Mouse (Mus musculus): ENCODE results near the gene Ppp1r14d. TPM values are rescaled to one million over a fixed set of nuclear protein-coding genes. Genes with fewer than 3 reads are reported as not detected.

The Ppp1r14d gene
- 0.34 and 0.52 TPM in 2 replicates for polyA plus RNA-seq (2012; rRNA removed)

DNA sequence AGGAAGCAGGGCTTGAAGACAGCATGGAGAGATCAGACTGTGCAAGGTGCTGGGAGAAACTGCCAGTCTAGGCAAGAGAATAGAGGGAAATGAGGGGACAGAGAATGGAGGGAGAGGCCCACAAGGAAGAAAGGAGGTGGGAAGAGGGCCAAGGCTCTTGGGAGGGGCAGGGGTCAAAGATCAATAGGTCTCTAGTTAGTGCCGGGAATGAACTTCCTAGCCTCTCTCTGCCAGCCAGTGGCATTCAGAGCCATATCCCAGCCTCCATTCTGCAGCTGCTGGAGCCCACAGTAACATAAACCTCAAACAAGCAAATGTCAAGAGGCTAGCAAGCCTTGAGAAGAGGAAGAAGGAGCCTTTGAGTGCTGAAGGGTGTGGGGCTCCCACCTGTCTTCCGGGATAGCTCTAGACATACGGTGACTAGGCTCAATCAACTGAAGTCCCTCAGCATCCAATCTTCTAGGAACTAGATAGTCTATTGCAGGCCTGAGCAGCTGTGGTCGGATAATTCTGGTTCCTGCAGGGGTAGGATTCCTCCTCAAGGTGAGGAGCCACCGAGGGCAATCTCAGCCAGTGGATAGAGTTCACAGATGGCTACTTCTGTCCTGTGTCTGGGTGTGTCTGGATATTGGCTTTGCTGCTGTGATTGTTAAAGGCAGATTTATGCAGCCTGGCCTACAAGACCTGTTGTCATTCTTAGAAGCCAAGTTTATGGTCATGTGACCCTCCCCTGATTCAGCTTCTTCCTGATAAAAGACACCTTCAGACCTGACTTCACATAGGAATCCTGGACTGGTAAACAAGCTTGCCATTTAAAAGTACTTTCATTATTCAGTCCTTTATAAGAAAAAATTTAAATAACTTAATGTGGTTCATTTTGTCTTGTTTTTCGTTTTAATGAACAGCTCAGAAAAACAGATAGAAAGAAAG lies at the start of gene Ppp1r14d:
Ppp1r14d (minus strand) TSS at position 132 of the 930 bp plus-strand sequence.
- Histone ChIP-seq H3K4me1 (ENCODE audit: control insufficient read depth, insufficient read depth, low read length) (no peaks in the 10 kb centered on the region), H3K27me3 (ENCODE audit: control insufficient read depth, insufficient read depth, low read length) (no peaks in the 10 kb centered on the region), H3K36me3 (ENCODE audit: control insufficient read depth, insufficient read depth, low read length) (no peaks in the 10 kb centered on the region), H3K27ac (ENCODE audit: control insufficient read depth, insufficient read depth, low read depth, low read length) (no peak within 1 kb of the TSS), H3K4me3 (ENCODE audit: control insufficient read depth, low read depth, low read length) (no peak within 1 kb of the TSS)
- TF ChIP-seq CTCF (IDR thresholded peaks at IDR 0.05; ENCODE audit: control insufficient read depth, insufficient read depth, insufficient replicate concordance, low read depth, low read length) (no peak), POLR2A (IDR thresholded peaks at IDR 0.05; ENCODE audit: control insufficient read depth, low read depth, low read length) (no peak)

DNA sequence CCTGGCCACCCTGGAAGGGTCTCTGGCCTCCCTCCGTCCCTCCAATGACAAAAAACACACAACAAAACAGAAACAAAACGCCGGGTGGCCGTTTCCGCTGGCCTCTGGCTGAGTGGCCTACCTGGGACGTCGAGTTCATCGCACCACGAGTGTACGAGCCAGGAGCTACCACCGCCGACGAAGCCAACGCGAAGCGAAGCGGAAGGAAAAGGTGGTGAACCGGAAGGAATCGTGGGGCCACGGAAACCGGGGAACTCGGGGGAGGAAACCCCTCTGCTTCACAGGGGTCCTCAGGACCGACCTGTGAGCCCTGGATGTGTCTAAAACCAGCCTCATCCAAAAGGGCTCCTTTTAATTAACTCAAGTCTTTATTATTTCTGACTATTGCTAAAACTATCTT lies 48.1 kb upstream of the Ppp1r14d start:
- TF ChIP-seq POLR2A (IDR thresholded peaks at IDR 0.05; ENCODE audit: control insufficient read depth, low read depth, low read length) (peak; percentile 96), CTCF (IDR thresholded peaks at IDR 0.05; ENCODE audit: control insufficient read depth, insufficient read depth, insufficient replicate concordance, low read depth, low read length) (no peak)
- H3K36me3 ChIP-seq (ENCODE audit: control insufficient read depth, insufficient read depth, low read length) = no peaks in the 10 kb centered on the region
- peak overlapping the region; percentile 79 for H3K27ac ChIP-seq (ENCODE audit: control insufficient read depth, insufficient read depth, low read depth, low read length)
- H3K4me1 ChIP-seq (ENCODE audit: control insufficient read depth, insufficient read depth, low read length) = peaks cover 5% of the 10 kb centered on the region; the same call in 1 of the 2 replicates
- H3K4me3 ChIP-seq (ENCODE audit: control insufficient read depth, low read depth, low read length) = peak overlapping the region; percentile 93
- H3K27me3 ChIP-seq (ENCODE audit: control insufficient read depth, insufficient read depth, low read length) = no peaks in the 10 kb centered on the region

DNA sequence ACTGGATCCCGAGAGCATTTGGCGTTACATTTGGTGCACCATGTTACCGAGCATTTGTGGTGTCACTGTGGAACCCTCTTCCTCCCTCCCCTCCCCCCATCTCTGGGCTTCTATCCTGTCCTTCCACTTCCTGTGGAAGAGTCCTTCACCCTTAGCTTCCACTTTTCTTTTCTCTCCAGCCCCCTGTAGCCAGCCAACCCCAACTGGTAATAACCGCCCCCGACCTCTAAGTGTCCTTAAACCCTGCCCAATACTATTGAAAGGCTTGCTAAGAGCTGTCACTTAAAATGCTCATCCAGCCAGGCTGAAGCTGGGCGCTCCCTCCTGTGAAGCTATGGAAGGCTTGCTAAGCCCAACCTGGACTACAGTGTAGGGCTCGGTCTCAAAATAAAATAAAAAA lies 47.2 kb upstream of the Ppp1r14d start:
- Histone ChIP-seq H3K4me1 (ENCODE audit: control insufficient read depth, insufficient read depth, low read length) (peaks cover 5% of the 10 kb centered on the region; the same call in 1 of the 2 replicates), H3K27me3 (ENCODE audit: control insufficient read depth, insufficient read depth, low read length) (no peaks in the 10 kb centered on the region)
- no peak for TF ChIP-seq CTCF (IDR thresholded peaks at IDR 0.05; ENCODE audit: control insufficient read depth, insufficient read depth, insufficient replicate concordance, low read depth, low read length)
- TF ChIP-seq POLR2A (IDR thresholded peaks at IDR 0.05; ENCODE audit: control insufficient read depth, low read depth, low read length) = no peak

DNA sequence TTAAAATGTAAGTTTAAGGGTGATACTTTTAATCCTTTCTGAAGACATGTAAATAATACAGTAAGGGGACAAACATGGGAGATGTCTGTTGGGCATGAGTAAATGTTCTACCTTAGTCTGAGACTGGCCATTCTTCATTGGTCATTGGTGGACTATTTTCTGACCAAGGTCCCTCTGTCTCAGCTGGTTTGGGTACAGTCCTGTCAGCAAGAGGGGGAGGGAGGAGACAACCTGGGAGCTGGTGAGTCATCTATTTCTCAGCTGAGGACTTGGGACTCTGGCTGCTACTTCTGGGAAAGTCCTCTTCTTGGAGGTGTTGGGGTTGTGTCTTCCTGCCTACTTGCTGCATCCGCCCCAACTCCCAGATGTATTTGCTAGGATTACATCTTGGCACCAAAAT lies 44.4 kb upstream of the Ppp1r14d start:
- no peak overlapping the region for H3K4me3 ChIP-seq (ENCODE audit: control insufficient read depth, low read depth, low read length)
- H3K36me3 ChIP-seq (ENCODE audit: control insufficient read depth, insufficient read depth, low read length) = no peaks in the 10 kb centered on the region
- no peak overlapping the region for H3K27ac ChIP-seq (ENCODE audit: control insufficient read depth, insufficient read depth, low read depth, low read length)
- no peak for TF ChIP-seq POLR2A (IDR thresholded peaks at IDR 0.05; ENCODE audit: control insufficient read depth, low read depth, low read length)
- no peak for TF ChIP-seq CTCF (IDR thresholded peaks at IDR 0.05; ENCODE audit: control insufficient read depth, insufficient read depth, insufficient replicate concordance, low read depth, low read length)
- peaks cover 16% of the 10 kb centered on the region for H3K4me1 ChIP-seq (ENCODE audit: control insufficient read depth, insufficient read depth, low read length)
- no peaks in the 10 kb centered on the region for H3K27me3 ChIP-seq (ENCODE audit: control insufficient read depth, insufficient read depth, low read length)

More for the DNA sequence above, 47.2 kb upstream of the Ppp1r14d start:
- Histone ChIP-seq H3K36me3 (ENCODE audit: control insufficient read depth, insufficient read depth, low read length) (no peaks in the 10 kb centered on the region), H3K27ac (ENCODE audit: control insufficient read depth, insufficient read depth, low read depth, low read length) (0 out of 2 replicates have a peak overlapping the region, but pooled peaks have one; percentile 21), H3K4me3 (ENCODE audit: control insufficient read depth, low read depth, low read length) (peak overlapping the region; percentile 93)

DNA sequence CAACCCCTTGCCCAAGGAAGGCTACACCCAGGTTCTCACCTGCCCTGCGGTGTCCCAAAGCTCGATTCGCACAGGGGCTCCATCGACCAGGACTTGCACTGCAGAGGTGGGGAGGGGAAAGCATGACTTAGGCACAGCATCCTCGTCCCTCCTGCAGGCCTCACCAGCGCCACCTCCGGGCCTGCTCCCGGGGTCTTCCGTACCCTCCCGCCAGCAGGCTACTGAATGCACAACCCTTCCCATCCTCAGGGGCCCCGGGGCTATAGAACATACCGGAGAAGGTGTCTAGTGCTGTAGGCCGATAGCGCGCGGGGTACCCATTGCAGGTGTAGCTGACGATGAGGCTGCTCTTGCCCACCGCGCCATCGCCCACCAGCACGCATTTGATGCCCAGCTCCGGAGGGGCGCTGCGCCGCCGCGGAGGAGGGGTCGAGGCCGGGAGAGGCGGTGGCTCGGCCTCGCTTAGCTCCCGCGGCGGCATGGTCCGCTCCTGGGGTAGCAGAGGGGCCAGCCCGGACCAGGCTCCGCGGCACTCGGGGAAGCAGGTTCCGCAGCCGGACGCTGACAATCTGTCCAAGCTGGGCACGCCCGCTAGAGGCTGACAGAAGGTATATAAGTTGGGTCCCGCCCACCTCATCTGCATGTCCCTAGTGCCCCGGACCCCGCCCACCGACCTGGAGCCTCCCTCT lies 41.1 kb upstream of the Ppp1r14d start, which contains the start of gene Rhov:
Rhov (minus strand) TSS at position 630 of the 689 bp plus-strand sequence.
- Histone ChIP-seq H3K36me3 (ENCODE audit: control insufficient read depth, insufficient read depth, low read length) (no peaks in the 10 kb centered on the region), H3K27me3 (ENCODE audit: control insufficient read depth, insufficient read depth, low read length) (no peaks in the 10 kb centered on the region), H3K4me3 (ENCODE audit: control insufficient read depth, low read depth, low read length) (peak within 1 kb of the TSS; percentile 51), H3K4me1 (ENCODE audit: control insufficient read depth, insufficient read depth, low read length) (peaks cover 10% of the 10 kb centered on the region), H3K27ac (ENCODE audit: control insufficient read depth, insufficient read depth, low read depth, low read length) (no peak within 1 kb of the TSS)
- TF ChIP-seq POLR2A (IDR thresholded peaks at IDR 0.05; ENCODE audit: control insufficient read depth, low read depth, low read length) (no peak), CTCF (IDR thresholded peaks at IDR 0.05; ENCODE audit: control insufficient read depth, insufficient read depth, insufficient replicate concordance, low read depth, low read length) (no peak)

DNA sequence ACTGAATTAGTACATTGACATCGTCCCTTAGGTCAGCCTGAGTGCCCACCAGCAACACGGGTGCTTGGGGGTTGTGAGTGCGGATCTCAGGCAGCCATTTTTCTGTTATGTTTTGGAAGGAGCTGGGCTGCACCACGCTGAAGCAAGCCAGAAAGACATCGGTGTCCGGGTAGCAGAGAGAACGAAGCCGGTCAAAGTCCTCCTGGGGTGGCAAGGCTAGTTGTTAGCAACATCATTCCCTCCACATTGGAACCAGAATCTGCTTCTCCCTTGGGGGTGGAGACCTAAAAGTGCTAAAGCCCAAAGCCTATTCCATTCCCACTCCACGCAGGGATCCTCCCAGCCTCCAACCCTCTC lies 40.6 kb upstream of the Ppp1r14d start:
- Histone ChIP-seq H3K4me1 (ENCODE audit: control insufficient read depth, insufficient read depth, low read length) (peaks cover 10% of the 10 kb centered on the region), H3K36me3 (ENCODE audit: control insufficient read depth, insufficient read depth, low read length) (no peaks in the 10 kb centered on the region), H3K4me3 (ENCODE audit: control insufficient read depth, low read depth, low read length) (no peak overlapping the region), H3K27ac (ENCODE audit: control insufficient read depth, insufficient read depth, low read depth, low read length) (no peak overlapping the region), H3K27me3 (ENCODE audit: control insufficient read depth, insufficient read depth, low read length) (no peaks in the 10 kb centered on the region)
- TF ChIP-seq CTCF (IDR thresholded peaks at IDR 0.05; ENCODE audit: control insufficient read depth, insufficient read depth, insufficient replicate concordance, low read depth, low read length) (no peak), POLR2A (IDR thresholded peaks at IDR 0.05; ENCODE audit: control insufficient read depth, low read depth, low read length) (no peak)

DNA sequence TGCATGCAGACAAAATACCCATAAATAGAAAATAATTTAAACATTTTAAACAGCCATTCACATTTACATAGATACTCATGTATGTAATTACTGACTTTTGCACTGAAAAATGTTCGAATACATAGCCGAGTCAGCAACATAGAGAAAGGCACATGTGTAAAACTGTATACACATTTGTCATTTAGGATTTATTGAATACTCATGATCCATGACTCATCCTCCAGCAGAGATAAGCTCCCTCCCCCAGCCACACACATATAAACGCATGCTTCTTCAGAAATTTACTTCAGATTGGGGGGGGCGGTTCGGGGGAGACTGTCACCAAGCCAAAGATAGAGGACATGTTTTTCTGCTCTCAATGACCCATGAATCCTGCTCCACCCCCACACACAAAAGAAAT lies 34.1 kb upstream of the Ppp1r14d start:
- H3K4me1 ChIP-seq (ENCODE audit: control insufficient read depth, insufficient read depth, low read length) = no peaks in the 10 kb centered on the region
- H3K4me3 ChIP-seq (ENCODE audit: control insufficient read depth, low read depth, low read length) = no peak overlapping the region
- no peak for TF ChIP-seq CTCF (IDR thresholded peaks at IDR 0.05; ENCODE audit: control insufficient read depth, insufficient read depth, insufficient replicate concordance, low read depth, low read length)
- TF ChIP-seq POLR2A (IDR thresholded peaks at IDR 0.05; ENCODE audit: control insufficient read depth, low read depth, low read length) = no peak
- no peaks in the 10 kb centered on the region for H3K27me3 ChIP-seq (ENCODE audit: control insufficient read depth, insufficient read depth, low read length)
- H3K36me3 ChIP-seq (ENCODE audit: control insufficient read depth, insufficient read depth, low read length) = no peaks in the 10 kb centered on the region
- H3K27ac ChIP-seq (ENCODE audit: control insufficient read depth, insufficient read depth, low read depth, low read length) = no peak overlapping the region

All from testis, adult 2 months (tissue).